Mouse (Mus musculus) layer of hippocampus, adult 9-11 months (tissue): ENCODE data around the gene Bzw1.

Source experiments
- DNase-seq: peaks from one replicate; pipeline ENCODE4 v3.0.0; 2022

The Bzw1 gene

GRCm38 (mm10) chr1:58397731-58398130, 5.0 kb downstream of the Bzw1 start:
- no peak for DNase-seq

DNA sequence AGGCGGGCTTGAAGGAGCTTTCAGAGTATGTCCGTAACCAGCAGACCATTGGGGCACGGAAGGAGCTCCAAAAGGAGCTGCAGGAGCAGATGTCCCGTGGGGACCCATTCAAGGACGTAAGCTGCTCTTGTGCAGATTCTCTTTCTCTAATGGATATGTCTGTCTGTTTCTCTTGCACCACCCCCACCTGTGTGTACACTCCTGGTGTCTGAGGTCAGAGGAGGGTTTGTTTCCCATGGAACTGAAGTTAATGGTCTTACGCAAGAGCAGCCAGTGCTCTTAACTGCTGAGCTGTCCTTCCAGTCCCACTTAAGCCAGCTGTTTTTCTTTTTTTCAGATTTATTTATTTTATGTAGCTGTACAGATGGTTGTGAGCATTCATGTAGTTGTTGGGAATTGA, 8.7 kb downstream of the Bzw1 start:
- DNase-seq = no peak

GRCm38 (mm10) chr1:58403745-58404144, 11.0 kb downstream of the Bzw1 start:
- no peak for DNase-seq

- DNase-seq = no peak
Measured at GRCm38 (mm10) chr1:58407321-58407720, 14.6 kb downstream of the Bzw1 start.

- DNase-seq = no peak
Measured at GRCm38 (mm10) chr1:58408141-58408540, 15.4 kb downstream of the Bzw1 start.

- no peak for DNase-seq
Measured at GRCm38 (mm10) chr1:58409553-58410197, 17.0 kb downstream of the Bzw1 start.

- DNase-seq = no peak
Measured at GRCm38 (mm10) chr1:58410198-58410588, 17.5 kb downstream of the Bzw1 start.

DNA sequence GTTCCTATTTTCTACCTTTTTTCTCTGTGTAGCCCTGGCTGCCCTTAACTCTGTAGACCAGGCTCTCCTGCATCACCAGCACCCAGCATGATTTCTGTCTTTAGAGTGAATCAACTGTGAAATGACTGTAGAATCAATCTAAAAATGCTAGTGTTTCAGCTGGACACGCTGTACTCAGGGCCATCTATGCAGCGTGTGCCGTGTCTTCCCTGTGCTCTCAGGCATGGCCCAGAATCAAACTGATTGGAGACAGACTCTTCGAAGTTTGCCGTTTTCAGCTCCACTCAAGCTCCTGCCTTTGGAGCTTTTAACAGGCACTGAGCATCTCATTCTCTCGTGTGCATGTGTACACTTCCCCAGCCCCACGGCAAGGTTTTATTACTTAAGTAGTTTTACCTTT, 18.1 kb downstream of the Bzw1 start:
- DNase-seq = no peak

GRCm38 (mm10) chr1:58415442-58415841, 22.7 kb downstream of the Bzw1 start:
- DNase-seq = no peak

DNA sequence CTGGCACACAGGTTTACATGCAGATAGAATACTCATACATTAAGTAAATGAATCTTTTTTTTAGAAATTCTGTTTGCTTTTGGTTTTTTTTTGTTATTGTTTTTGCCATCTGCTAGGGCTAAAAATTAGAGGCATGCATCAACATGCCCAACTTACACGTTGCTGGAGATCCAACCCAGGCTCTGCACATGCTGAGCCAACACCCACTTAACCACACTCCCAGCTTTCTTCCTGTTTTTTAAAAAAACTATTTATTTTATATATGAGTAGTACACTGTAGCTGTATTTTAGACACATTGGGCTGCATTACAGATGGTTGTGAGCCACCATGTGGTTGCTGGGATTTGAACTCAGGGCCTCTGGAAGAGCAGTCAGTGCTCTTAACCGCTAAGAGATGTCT, 23.4 kb downstream of the Bzw1 start:
- no peak for DNase-seq

DNA sequence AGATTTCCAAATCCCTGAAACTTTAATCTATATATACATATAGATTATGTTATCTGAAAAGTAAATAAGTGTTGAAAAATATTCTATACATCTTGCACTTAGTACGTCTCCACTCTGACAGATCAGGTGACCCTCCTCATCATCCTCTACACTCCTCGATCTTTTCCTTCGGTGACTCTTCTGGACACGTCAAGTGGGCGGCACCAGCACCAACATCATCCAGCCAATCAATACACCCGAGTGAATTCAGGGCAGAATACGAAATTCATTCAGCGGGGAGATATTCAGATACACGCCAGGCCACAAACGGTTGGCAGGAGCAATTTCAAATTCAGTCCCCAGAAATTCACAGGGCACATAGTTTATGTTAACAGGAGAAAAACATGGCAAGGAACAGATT, 27.3 kb downstream of the Bzw1 start:
- no peak for DNase-seq

DNA sequence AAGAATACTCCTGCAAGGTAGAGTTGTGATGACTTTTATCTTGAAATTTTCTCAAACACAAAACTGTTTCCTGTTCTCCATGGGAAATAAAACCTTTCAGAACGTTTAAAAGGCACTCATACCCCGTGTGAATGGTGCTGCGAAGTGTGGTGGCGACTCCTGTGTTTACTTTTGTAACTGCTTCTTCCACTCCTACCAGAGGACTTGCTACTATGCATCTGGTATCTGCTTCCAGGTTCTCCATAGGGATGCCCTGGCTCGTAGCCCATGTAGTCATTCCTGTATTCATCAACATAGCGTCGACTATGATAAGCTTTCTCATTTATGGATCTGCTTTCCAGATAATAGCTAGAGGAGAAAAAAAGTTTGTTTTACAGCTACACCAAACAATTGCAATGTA, 28.3 kb downstream of the Bzw1 start:
- no peak for DNase-seq

DNA sequence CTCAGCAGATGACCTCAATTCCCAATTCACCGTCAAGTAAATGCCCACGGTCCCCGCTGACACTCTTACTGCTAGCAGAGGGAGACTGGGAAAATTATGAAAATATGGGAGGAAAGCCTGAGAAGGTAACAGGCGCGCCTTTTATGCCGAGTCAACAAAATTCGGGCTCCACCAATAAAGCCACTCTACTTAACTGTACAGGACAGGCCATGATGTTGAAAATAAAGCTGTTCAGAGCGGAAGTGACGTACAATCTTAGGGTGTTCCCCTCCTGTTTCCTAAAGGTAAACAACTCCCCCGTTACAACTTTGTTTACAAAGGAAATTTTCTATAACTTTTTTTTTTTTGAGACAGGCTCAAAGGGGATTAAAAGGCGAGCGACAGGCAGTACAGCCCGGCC, 30.2 kb downstream of the Bzw1 start:
- peak; percentile 31 for DNase-seq

GRCm38 (mm10) chr1:58423371-58424248, 30.9 kb downstream of the Bzw1 start, which contains the start of gene Clk1:
TSS of gene Clk1 (minus strand) at chr1:58424066.
- DNase-seq = peak; percentile 94

DNA sequence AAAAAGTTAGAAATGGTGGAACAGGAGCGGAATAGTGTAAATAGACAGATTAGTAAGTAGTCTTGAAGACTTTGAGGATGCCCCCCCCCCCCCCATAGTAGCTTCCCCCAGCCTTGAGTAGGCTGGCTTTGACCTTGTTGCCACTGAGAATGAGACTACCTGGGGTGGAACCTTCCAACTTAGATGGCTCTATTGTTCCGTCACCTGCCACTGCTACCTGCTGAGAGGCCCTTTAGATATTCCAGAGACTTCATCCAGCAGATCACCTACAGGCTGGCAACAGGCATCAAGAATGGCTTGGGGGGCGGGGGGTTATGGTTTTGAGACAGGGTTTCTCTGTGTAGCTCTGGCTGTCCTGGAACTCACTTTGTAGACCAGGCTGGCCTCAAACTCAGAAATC, 31.9 kb downstream of the Bzw1 start:
- no peak for DNase-seq

DNA sequence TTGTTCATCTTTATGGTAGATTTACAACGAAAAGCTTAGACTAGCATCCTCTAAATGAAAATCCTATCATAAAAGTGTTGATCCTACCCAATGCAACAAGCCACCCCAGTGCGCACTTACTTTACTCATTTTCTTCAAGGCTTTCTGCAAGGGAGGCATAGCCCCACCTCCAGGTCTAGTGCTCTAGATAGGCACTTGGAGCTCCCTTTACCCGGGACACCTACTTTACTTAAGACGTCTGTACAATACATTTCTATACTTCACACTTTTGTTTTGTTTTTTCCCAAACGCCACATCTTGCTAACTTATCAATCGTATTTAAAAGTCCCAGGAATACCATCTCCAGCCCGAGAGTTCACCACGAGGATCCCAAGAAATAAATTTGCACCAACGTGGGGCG, 52.0 kb downstream of the Bzw1 start:
- no peak for DNase-seq

DNA sequence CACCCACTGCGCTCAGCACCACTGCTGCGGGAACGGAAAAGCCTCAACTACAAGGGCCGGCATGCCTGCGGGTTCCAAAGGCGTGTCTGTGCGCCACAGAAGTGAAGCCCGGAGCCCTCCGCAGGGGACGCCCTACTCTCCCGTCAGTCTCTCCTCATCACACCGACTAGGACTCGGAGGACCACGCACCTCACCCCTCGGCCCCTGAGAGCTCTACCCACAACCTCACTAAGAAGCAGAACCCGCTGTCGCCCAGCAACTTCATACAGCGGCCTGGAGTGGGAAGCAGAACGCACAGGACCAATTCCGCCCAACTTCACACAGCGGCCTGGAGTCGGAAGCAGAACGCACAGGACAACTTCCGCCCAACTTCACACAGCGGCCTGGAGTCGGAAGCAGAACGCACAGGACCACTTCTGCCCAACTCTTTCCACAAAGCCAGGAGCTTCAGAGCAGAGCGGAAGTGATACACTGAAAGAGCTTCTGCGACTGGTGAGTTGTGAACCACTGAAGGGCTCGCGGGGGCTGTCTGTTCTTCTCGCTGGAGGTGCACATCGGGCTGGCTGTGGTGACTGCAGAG, 52.5 kb downstream of the Bzw1 start, which contains the start of the genes Nif3l1 and Ppil3:
Gene Nif3l1, plus strand, starts transcription at position 9 of the 580 bp plus-strand sequence.
Gene Ppil3, minus strand, starts transcription at position 344 of the 580 bp plus-strand sequence.
- DNase-seq = peak; percentile 95

DNA sequence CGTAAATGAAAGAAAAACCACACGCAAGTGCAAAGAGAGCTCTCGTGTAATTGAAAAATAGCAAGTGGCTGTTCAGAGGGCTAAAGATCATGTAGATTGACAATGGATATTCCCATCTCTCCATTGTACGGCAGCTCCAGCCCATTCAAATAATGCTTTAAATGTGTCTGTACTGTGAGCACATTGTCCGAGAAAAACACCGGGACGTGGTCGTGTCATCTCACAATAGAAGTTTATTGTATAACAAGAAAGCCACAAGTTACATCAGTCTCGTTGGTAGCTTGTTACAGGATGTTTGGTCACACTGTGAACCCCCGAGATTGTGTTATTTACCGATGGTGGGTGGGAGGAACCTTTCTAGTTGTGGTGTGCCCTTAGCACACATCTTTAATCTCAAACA, 53.2 kb downstream of the Bzw1 start:
- DNase-seq = no peak

- no peak for DNase-seq
Measured at GRCm38 (mm10) chr1:58447766-58448165, 55.1 kb downstream of the Bzw1 start.

- DNase-seq = no peak
Measured at GRCm38 (mm10) chr1:58448396-58448795, 55.7 kb downstream of the Bzw1 start.

- DNase-seq = no peak
Measured at GRCm38 (mm10) chr1:58454316-58454715, 61.6 kb downstream of the Bzw1 start.
